In the genomic region with DNA sequence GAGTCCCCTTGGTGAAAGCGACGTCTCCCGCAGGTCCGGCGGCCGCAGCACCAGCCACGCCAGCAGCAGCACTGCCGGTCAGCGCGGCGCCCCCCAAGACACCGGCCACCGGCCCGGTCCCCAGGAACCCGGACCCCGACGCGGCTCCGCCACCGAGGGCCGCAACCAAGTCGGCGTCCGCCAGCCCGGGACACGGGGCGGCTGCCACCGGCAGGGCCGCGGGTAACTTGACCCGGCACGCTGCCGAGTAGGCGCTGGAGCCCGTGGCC, we compare ENCODE assay signal across 8 mouse cellular contexts. TPM values are rescaled to one million over a fixed set of nuclear protein-coding genes. Genes with fewer than 3 reads are reported as not detected.
DNase-seq lines count a peak whose midpoint lies in the region; ATAC-seq and TF ChIP-seq lines count a peak whose summit lies in the region.

No protein-coding gene starts in this region.

- H3K4me1 ChIP-seq in liver, adult 2 months (ENCODE audit: control insufficient read depth, insufficient read depth, low read length): peaks cover 3% of the 10 kb centered on the region; the same call in 1 of the 2 replicates
- no peaks in the 10 kb centered on the region; the same call in 1 of the 2 replicates for H3K4me1 ChIP-seq in embryonic facial prominence, embryonic 13.5 days
- peaks cover 9% of the 10 kb centered on the region for H3K4me1 ChIP-seq in hindbrain, embryonic 16.5 days (ENCODE audit: control insufficient read depth, insufficient read depth, low read depth, low read length)
- H3K4me1 ChIP-seq in neural tube, embryonic 12.5 days: no peaks in the 10 kb centered on the region; the same call in 1 of the 2 replicates

- peak overlapping the region; percentile 74 for H3K27ac ChIP-seq in liver, adult 2 months (replicated peaks; ENCODE audit: insufficient read depth, low read depth, low read length)
- H3K27ac ChIP-seq in embryonic facial prominence, embryonic 13.5 days: peak overlapping the region; percentile 100
- peak overlapping the region; percentile 100 for H3K27ac ChIP-seq in hindbrain, embryonic 16.5 days (ENCODE audit: low read depth, low read length)
- peak overlapping the region; percentile 98 for H3K27ac ChIP-seq in neural tube, embryonic 12.5 days

- ATAC-seq in embryonic facial prominence, embryonic 13.5 days (ENCODE audit: insufficient number of reproducible peaks, insufficient read depth, low FRiP score, low TSS enrichment, low read depth): no peak
- peak; percentile 2 for ATAC-seq in hindbrain, embryonic 16.5 days
- ATAC-seq in neural tube, embryonic 12.5 days (ENCODE audit: low FRiP score, low read depth): peak; percentile 7

- peak overlapping the region; percentile 68 for H3K4me2 ChIP-seq in embryonic facial prominence, embryonic 13.5 days
- peak overlapping the region; percentile 62 for H3K4me2 ChIP-seq in hindbrain, embryonic 16.5 days (ENCODE audit: low read length)
- peak overlapping the region; percentile 69 for H3K4me2 ChIP-seq in neural tube, embryonic 12.5 days (replicated peaks)

- no peaks in the 10 kb centered on the region for H3K27me3 ChIP-seq in liver, adult 2 months (ENCODE audit: control insufficient read depth, insufficient read depth, low read length)
- no peaks in the 10 kb centered on the region for H3K27me3 ChIP-seq in embryonic facial prominence, embryonic 13.5 days
- no peaks in the 10 kb centered on the region for H3K27me3 ChIP-seq in hindbrain, embryonic 16.5 days (replicated peaks; ENCODE audit: control insufficient read depth, insufficient read depth, low read length)
- no peaks in the 10 kb centered on the region for H3K27me3 ChIP-seq in neural tube, embryonic 12.5 days (replicated peaks)

- H3K9ac ChIP-seq in liver, adult 2 months (ENCODE audit: low read depth, low read length): peak overlapping the region; percentile 90
- peak overlapping the region; percentile 97 for H3K9ac ChIP-seq in embryonic facial prominence, embryonic 13.5 days
- peak overlapping the region; percentile 99 for H3K9ac ChIP-seq in hindbrain, embryonic 16.5 days (ENCODE audit: low read depth, low read length)
- peak overlapping the region; percentile 98 for H3K9ac ChIP-seq in neural tube, embryonic 12.5 days

- DNase-seq in liver, adult 2 months (ENCODE audit: extremely low read depth, low read depth, low spot score): no peak
- no peak for DNase-seq in liver
- no peak for DNase-seq in gastrocnemius, postnatal 14 days
- DNase-seq in layer of hippocampus, postnatal 25 days (ENCODE audit: extremely low spot score in 1 of 2, low spot score in 1 of 2): no peak
- no peak for DNase-seq in spleen, adult 12 weeks (ENCODE audit: low spot score)

- no peak for TF ChIP-seq POLR2A in liver, adult 2 months (IDR thresholded peaks at IDR 0.05; ENCODE audit: extremely low read depth, insufficient read depth, low read length)

- no peak for TF ChIP-seq CTCF in liver, adult 2 months (IDR thresholded peaks at IDR 0.05; ENCODE audit: low read depth, low read length)

- H3K4me3 ChIP-seq in liver, adult 2 months (ENCODE audit: insufficient read depth, low read depth, low read length): peak overlapping the region; percentile 68
- peak overlapping the region; percentile 97 for H3K4me3 ChIP-seq in embryonic facial prominence, embryonic 13.5 days
- H3K4me3 ChIP-seq in hindbrain, embryonic 16.5 days (ENCODE audit: low read length): peak overlapping the region; percentile 99
- peak overlapping the region; percentile 98 for H3K4me3 ChIP-seq in neural tube, embryonic 12.5 days

- H3K36me3 ChIP-seq in liver, adult 2 months (ENCODE audit: control insufficient read depth, insufficient read depth, low read length): no peaks in the 10 kb centered on the region
- H3K36me3 ChIP-seq in embryonic facial prominence, embryonic 13.5 days: no peaks in the 10 kb centered on the region
- H3K36me3 ChIP-seq in hindbrain, embryonic 16.5 days (ENCODE audit: control insufficient read depth, insufficient read depth, low read length): no peaks in the 10 kb centered on the region
- H3K36me3 ChIP-seq in neural tube, embryonic 12.5 days: no peaks in the 10 kb centered on the region

- H3K9me3 ChIP-seq in embryonic facial prominence, embryonic 13.5 days: no peaks in the 10 kb centered on the region
- H3K9me3 ChIP-seq in hindbrain, embryonic 16.5 days (ENCODE audit: control insufficient read depth, low read length): no peaks in the 10 kb centered on the region
- H3K9me3 ChIP-seq in neural tube, embryonic 12.5 days: no peaks in the 10 kb centered on the region

- WGBS in liver, adult 2 months: under 1% methylated on average over 35 of the region's 35 CpGs
- WGBS in embryonic facial prominence, embryonic 13.5 days: 0% methylated on average over 35 of the region's 35 CpGs
- WGBS in hindbrain, embryonic 16.5 days: under 1% methylated on average over 21 of the region's 35 CpGs
- 0% methylated on average over 35 of the region's 35 CpGs for WGBS in neural tube, embryonic 12.5 days

- intact Hi-C loops in gastrocnemius, postnatal 14 days (cut with DNase I; ENCODE audit: low total_unique reads): no loop called here

- H3K79me2 ChIP-seq in liver, adult 2 months (ENCODE audit: control insufficient read depth, insufficient read depth, low read length): peaks cover 10% of the 10 kb centered on the region; the same call in 1 of the 2 replicates

RNA-seq across cellular contexts. Expression of gene Rasa1, which starts 0.4 kb away (rescaled TPM):
- total RNA-seq in liver, adult 2 months (2014; rRNA removed): 25.4 and 26.5 TPM in 2 replicates
- polyA plus RNA-seq in liver, adult 2 months (2012; rRNA removed): 2.2 and 3.0 TPM in 2 replicates
- 53.2 and 63.0 TPM in 2 replicates for polyA plus RNA-seq in embryonic facial prominence, embryonic 13.5 days (2015; fragmentation: Nextera tagmentation; extraction: Ambion mirVana)
- polyA plus RNA-seq in hindbrain, embryonic 16.5 days (2015; fragmentation: Nextera tagmentation; extraction: Ambion mirVana): 42.4 and 52.4 TPM in 2 replicates
- polyA plus RNA-seq in neural tube, embryonic 12.5 days (2016; fragmentation: Nextera tagmentation; extraction: Ambion mirVana): 60.2 and 65.5 TPM in 2 replicates
- 10 to 100 TPM; 17.2 to 19.3 TPM for total RNA-seq in gastrocnemius, postnatal 14 days (2021)
- total RNA-seq in layer of hippocampus, postnatal 25 days (2021): 10 to 100 TPM; 60.2 to 79.1 TPM

Comparison
In these comparisons a context has a peak if more than half of its experiments do, and no peak if none do; other contexts are left out.
1. RNA of gene Rasa1, which starts 0.4 kb away (polyA plus RNA-seq): 60.2 to 65.5 TPM in neural tube, embryonic 12.5 days, 53.2 to 63.0 TPM in embryonic facial prominence, embryonic 13.5 days and 42.4 to 52.4 TPM in hindbrain, embryonic 16.5 days; 2.2 to 3.0 TPM in liver, adult 2 months; every median in the first group is over 10 times any median in the second.
2. Peak in every context shown above with its lines, with median percentiles within 50 percentile points of each other: H3K27ac ChIP-seq, H3K4me3 ChIP-seq, H3K9ac ChIP-seq and H3K4me2 ChIP-seq.